Mouse (Mus musculus) neural tube, embryonic 13.5 days (tissue): Measurements from ENCODE around the gene Ube2n. TPM values are rescaled to one million over a fixed set of nuclear protein-coding genes. Genes with fewer than 3 reads are reported as not detected.

ENCODE experiments used
- ATAC-seq: fragments of 200-750 bp; cut with Nextera tagmentation; 2 replicates; pipeline ENCODE4 v1.8.0; 2017; ENCODE audit warnings: low read depth, mild to moderate bottlenecking, moderate TSS enrichment, moderate library complexity
- H3K27ac ChIP-seq: fragments of 300-500 bp; sonication (generic); replicated peaks from 2 replicates; pipeline ENCODE4 v1.5.1; 2015; ENCODE audit warnings: moderate library complexity, mild to moderate bottlenecking, inconsistent platforms
- H3K27me3 ChIP-seq: fragments of 300-500 bp; sonication (generic); 2 replicates; pipeline ENCODE4 v1.6.1; 2015; ENCODE audit warnings: mild to moderate bottlenecking, inconsistent platforms
- H3K36me3 ChIP-seq: fragments of 300-500 bp; sonication (generic); 2 replicates; pipeline ENCODE4 v1.6.1; 2015; ENCODE audit warnings: mild to moderate bottlenecking, inconsistent platforms
- H3K4me1 ChIP-seq: fragments of 300-500 bp; sonication (generic); replicated peaks from 2 replicates; pipeline ENCODE4 v1.6.1; 2015; ENCODE audit warnings: inconsistent platforms
- H3K4me2 ChIP-seq: fragments of 300-500 bp; sonication (generic); 2 replicates; pipeline ENCODE4 v1.6.1; 2015; ENCODE audit warnings: inconsistent platforms, mild to moderate bottlenecking, moderate library complexity
- H3K4me3 ChIP-seq: fragments of 300-500 bp; sonication (generic); 2 replicates; pipeline ENCODE4 v1.5.1; 2015; ENCODE audit warnings: mild to moderate bottlenecking, inconsistent platforms
- H3K9ac ChIP-seq: fragments of 300-500 bp; sonication (generic); 2 replicates; pipeline ENCODE4 v1.6.1; 2015; ENCODE audit warnings: moderate library complexity, mild to moderate bottlenecking, inconsistent platforms
- H3K9me3 ChIP-seq: fragments of 300-500 bp; sonication (generic); 2 replicates; pipeline ENCODE4 v1.6.1; 2016; ENCODE audit warnings: inconsistent platforms
- WGBS: fragments of 180-500 bp; shearing (Covaris S2); methylation state at CpG from one replicate; pipeline ENCODE4 v1.1.7; 2015; 5-methylcytosine and 5-hydroxymethylcytosine counted together
- polyA plus RNA-seq: library from polyadenylated mRNA; unstranded; fragments of >200 nt; fragmentation: Nextera tagmentation; extraction: Ambion mirVana; gene quantifications from 2 replicates; pipeline ENCODE4 v1.2.1, GENCODE M21; 2015

Gene Ube2n
- polyA plus RNA-seq, 1 experiment from 2014 or later = 408 TPM

DNA sequence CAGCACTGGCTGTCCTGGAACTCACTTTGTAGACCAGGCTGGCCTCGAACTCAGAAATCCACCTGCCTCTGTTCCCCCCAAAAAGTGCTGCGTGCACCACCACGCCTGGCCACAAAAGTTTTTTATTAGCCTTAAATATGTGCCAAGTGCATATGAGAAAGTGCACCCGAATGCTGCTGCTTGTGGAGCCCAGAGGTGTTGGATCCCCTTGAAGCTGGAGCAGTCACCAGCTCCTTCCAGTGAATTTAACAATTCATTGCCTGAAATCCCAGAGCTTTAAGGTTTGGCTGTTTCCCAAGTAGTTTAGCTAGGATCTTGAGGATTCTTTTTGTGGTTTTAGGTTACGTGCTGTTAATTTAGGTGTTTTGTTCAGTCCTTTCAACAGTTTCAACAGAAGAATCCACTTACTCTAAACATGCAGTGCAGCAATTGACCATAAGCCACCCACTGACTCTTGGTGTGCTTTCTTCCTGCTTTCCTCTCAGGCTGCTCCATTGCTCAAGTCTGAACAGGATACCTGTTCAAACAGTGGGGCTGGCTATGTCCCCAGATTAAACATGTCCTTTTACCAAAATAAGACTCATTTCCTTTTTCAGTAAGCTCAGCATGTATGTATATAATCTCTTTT is 11.7 kb downstream of the Ube2n start:
- H3K36me3 ChIP-seq = peaks cover 7% of the 10 kb centered on the region; the same call in 1 of the 2 replicates
- H3K4me2 ChIP-seq = no peak overlapping the region
- H3K27me3 ChIP-seq = no peaks in the 10 kb centered on the region
- 73% methylated on average over 5 of the region's 5 CpGs for WGBS
- no peak overlapping the region for H3K9ac ChIP-seq
- H3K4me1 ChIP-seq = peaks cover 27% of the 10 kb centered on the region
- no peaks in the 10 kb centered on the region for H3K9me3 ChIP-seq
- H3K4me3 ChIP-seq = no peak overlapping the region
- ATAC-seq = no peak
- no peak overlapping the region for H3K27ac ChIP-seq

DNA sequence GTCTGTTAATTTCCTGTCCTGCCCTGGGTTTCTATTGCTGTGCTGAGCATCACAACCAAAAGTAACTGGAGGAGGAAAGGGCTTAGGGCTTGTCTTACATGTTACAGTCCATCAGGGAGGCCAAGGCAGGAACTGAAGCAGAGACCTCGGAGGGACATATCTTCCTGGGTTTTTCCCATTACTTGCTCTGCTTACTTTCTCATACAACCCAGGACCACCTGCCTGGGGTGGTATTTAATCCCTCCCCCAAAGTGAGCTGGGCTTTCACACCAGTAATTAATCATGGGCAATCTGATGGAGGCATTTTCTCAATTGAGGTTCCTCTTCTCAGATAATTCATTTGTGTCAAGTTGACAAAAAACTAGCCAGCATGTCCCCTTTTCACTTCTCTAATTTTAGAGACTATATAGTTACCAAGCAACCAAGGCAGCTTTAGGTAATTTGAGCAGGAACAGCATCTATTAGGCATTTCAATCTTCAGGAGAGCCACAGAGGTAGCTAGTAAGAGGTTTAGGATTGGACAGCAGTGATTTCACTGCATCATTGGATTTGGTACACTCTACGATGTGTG is 15.7 kb downstream of the Ube2n start:
- ATAC-seq = no peak
- Histone ChIP-seq H3K4me1 (peaks cover 31% of the 10 kb centered on the region), H3K9ac (no peak overlapping the region), H3K27ac (no peak overlapping the region), H3K4me2 (no peak overlapping the region), H3K27me3 (no peaks in the 10 kb centered on the region), H3K4me3 (no peak overlapping the region), H3K36me3 (no peaks in the 10 kb centered on the region), H3K9me3 (no peaks in the 10 kb centered on the region)
- WGBS = 41% methylated on average over 2 of the region's 2 CpGs

DNA sequence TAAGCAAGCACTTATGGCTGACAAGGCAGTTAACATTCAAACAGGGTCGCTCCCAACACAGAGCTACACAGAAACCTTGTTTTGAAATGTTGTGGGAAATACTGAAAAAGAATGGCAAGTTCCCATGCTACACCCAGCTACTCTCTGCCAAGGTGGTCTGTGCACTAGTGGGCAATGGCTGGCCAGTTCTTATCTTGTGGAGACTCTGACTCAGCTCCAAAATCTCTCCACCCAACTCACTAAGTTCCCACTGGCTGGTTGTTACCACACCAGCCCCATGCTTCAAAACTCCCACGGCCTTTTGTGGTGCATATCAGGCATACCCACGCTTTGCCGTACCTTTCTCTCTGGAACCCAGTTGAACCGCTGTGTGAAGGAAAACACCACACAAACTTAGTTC is 18.0 kb downstream of the Ube2n start:
- WGBS = 95% methylated on average over 5 of the region's 5 CpGs
- Histone ChIP-seq H3K27ac (no peak overlapping the region), H3K4me2 (no peak overlapping the region), H3K9me3 (no peaks in the 10 kb centered on the region), H3K4me1 (peaks cover 24% of the 10 kb centered on the region), H3K9ac (no peak overlapping the region), H3K27me3 (no peaks in the 10 kb centered on the region), H3K4me3 (no peak overlapping the region), H3K36me3 (no peaks in the 10 kb centered on the region)
- no peak for ATAC-seq

DNA sequence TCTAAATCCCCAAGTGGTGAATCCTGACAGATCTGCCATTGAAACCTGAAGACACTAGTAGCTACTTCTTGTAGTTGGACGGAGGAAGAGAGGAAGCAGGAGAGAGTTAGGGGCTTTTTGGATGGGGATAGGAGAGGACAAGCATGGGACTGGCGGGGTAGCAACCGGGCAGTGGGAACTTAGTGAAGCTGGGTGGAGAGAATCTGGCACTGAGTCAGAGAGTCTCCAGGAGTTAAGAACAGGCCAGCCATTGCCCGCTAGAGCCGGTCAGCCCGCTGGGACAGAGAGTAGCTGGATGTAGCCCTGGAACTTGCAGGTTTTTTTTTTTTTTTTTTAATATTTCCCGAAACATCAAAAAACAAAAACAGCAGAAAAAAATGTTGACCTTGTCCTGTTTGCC is 18.4 kb downstream of the Ube2n start:
- Histone ChIP-seq H3K27ac (no peak overlapping the region), H3K4me2 (no peak overlapping the region), H3K9me3 (no peaks in the 10 kb centered on the region), H3K4me1 (peaks cover 24% of the 10 kb centered on the region), H3K36me3 (no peaks in the 10 kb centered on the region), H3K27me3 (no peaks in the 10 kb centered on the region), H3K9ac (no peak overlapping the region), H3K4me3 (no peak overlapping the region)
- 88% methylated on average over 7 of the region's 7 CpGs for WGBS
- no peak for ATAC-seq

DNA sequence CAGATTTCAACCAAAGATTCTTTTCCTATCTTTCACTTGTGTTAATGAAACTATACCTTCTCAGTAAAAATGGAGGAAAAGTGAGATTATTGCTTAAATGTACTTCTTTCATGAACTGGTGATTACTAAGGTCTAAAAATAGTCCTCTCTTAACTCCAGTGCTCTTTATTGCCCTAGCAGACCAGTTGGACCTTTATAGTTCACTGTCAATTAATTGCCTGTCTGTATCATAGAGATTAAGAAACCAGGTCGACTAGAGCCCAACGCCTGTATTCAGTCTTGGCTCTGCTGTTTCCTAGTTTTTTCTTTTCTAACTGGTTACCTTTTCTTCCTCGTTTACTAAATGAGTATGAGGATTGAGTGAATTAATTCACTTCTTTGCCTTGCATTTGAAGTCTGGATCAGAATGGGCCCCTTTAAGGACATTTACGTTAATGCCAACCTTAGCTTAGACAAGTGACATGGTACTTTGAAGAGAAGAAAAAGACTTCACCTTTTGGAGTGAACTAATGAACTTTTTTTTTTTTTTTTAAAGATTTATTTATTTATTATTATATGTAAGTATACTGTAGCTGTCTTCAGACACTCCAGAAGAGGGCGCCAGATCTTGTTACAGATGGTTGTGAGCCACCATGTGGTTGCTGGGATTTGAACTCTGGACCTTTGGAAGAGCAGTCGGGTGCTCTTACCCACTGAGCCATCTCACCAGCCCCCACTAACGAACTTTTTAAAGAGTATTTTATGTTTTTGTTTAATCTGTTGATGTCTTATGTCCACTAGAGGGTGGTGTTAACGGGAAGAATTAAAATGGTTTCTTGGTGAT is 20.7 kb downstream of the Ube2n start:
- H3K36me3 ChIP-seq = no peaks in the 10 kb centered on the region
- no peak overlapping the region for H3K4me3 ChIP-seq
- H3K27me3 ChIP-seq = no peaks in the 10 kb centered on the region
- H3K9ac ChIP-seq = no peak overlapping the region
- H3K27ac ChIP-seq = no peak overlapping the region
- H3K4me1 ChIP-seq = peaks cover 11% of the 10 kb centered on the region
- ATAC-seq = no peak
- 86% methylated on average over 8 of the region's 8 CpGs for WGBS
- H3K4me2 ChIP-seq = no peak overlapping the region
- H3K9me3 ChIP-seq = no peaks in the 10 kb centered on the region

DNA sequence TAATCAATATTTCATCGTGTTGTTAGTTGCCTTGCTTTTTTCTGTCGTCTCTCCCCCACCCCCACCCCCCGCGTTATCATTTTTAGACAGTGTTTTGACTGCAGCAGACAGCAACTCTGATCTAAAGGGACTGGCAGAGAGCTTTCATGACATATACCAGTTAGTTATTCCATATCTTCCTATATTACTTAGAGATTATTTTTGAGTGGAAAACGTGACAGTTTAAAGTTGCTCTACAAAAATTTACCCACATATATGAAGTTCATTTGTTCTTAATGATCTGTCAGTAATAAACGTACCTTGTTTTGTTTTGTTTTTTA is 21.2 kb downstream of the Ube2n start:
- no peak for ATAC-seq
- H3K27me3 ChIP-seq = no peaks in the 10 kb centered on the region
- no peaks in the 10 kb centered on the region for H3K9me3 ChIP-seq
- H3K4me3 ChIP-seq = no peak overlapping the region
- H3K4me1 ChIP-seq = 0 out of 2 replicates have a peak, but pooled peaks cover 6% of the 10 kb centered on the region
- no peak overlapping the region for H3K9ac ChIP-seq
- H3K27ac ChIP-seq = no peak overlapping the region
- H3K4me2 ChIP-seq = no peak overlapping the region
- WGBS = 88% methylated on average over 6 of the region's 6 CpGs
- no peaks in the 10 kb centered on the region for H3K36me3 ChIP-seq

DNA sequence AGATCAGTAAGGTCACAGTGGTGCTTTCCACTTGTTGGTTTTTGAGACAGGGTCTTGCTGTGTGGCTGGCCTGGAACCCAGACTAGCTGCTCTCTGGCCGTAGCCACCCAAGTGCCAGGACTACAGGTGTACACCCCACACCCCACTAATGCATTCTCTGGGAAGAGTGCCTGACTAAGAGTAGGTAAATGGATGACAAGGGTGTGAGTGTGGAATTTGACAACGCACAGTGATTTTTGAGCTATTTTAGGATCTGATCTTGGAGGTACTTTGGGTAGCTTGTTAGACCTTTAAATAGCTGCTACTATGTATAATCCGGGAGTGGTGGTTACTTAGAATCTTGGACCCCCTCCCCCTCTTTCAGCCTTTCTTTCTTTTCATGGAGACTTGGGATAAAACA is 24.3 kb downstream of the Ube2n start:
- no peaks in the 10 kb centered on the region for H3K9me3 ChIP-seq
- H3K36me3 ChIP-seq = peaks cover 10% of the 10 kb centered on the region; the same call in 1 of the 2 replicates
- H3K27ac ChIP-seq = no peak overlapping the region
- H3K4me3 ChIP-seq = no peak overlapping the region
- ATAC-seq = no peak
- H3K4me2 ChIP-seq = no peak overlapping the region
- H3K9ac ChIP-seq = no peak overlapping the region
- no peaks in the 10 kb centered on the region for H3K4me1 ChIP-seq
- H3K27me3 ChIP-seq = no peaks in the 10 kb centered on the region
- WGBS = 93% methylated on average over 3 of the region's 3 CpGs

DNA sequence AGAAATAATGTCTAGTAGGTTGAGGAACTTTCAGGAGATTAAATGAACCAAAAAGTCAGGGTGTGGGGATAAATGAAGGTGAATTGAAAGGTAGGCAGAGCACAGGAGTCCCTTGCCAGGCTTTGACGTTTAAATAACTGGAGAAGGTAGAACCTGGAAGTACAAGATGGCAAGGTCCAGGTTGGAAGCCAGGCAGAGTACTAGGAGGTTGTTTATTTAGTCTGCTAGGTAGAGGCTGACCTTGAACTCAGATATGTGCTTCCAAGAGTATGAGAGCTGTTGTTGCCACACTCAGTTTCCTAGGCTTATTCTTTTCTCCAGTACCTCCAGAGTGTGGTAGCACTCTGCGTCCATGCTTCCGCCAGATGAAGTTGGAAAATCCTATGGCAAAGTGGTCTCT is 24.9 kb downstream of the Ube2n start:
- Histone ChIP-seq H3K36me3 (peaks cover 16% of the 10 kb centered on the region), H3K9ac (no peak overlapping the region), H3K27ac (no peak overlapping the region), H3K4me2 (no peak overlapping the region), H3K27me3 (no peaks in the 10 kb centered on the region), H3K4me1 (no peaks in the 10 kb centered on the region), H3K9me3 (no peaks in the 10 kb centered on the region), H3K4me3 (no peak overlapping the region)
- 93% methylated on average over 3 of the region's 3 CpGs for WGBS
- ATAC-seq = no peak

DNA sequence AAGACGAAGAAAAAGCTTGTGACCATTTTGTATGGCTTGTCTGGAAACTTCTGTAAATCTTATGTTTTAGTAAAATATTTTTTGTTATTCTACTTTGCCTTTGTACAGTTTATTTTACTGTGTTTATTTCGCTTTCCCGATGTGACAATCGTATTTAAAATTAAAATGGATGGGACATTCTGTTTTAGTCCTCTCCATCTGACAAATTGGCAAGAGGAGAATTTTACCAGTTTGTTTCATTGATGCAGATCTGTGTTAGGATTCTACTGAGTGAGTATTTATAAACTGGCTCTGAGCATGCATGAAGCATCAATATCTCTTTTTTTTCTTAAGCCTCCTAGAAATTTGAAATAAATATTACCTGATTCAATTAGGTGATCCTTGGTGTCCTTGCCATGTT is 28.0 kb downstream of the Ube2n start:
- Histone ChIP-seq H3K4me3 (no peak overlapping the region), H3K36me3 (peaks cover 28% of the 10 kb centered on the region), H3K4me2 (no peak overlapping the region), H3K27me3 (no peaks in the 10 kb centered on the region), H3K4me1 (no peaks in the 10 kb centered on the region), H3K9ac (no peak overlapping the region), H3K27ac (no peak overlapping the region), H3K9me3 (no peaks in the 10 kb centered on the region)
- ATAC-seq = no peak
- 91% methylated on average over 4 of the region's 4 CpGs for WGBS

DNA sequence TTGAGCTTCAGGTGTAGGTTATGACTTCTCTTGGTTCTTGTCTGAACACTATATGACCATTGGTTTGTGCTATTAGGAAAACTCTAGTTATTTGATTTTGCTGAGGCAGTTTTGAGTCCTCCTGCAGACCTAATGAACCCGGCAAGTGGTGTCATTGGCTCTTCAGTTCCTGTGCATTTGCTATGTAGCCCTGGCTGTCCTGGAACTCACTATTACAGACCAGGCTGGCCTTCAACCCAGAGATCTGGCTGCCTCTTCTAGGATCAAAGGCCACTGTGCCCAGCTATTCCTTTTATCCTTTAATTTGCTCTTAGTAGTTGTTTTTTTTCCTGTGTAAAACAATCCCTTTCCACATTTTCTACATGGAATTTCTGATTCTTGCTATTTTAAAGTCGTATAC is 28.4 kb downstream of the Ube2n start:
- H3K4me1 ChIP-seq = no peaks in the 10 kb centered on the region
- H3K4me3 ChIP-seq = no peak overlapping the region
- peaks cover 33% of the 10 kb centered on the region for H3K36me3 ChIP-seq
- H3K9me3 ChIP-seq = no peaks in the 10 kb centered on the region
- no peaks in the 10 kb centered on the region for H3K27me3 ChIP-seq
- no peak for ATAC-seq
- no peak overlapping the region for H3K27ac ChIP-seq
- no peak overlapping the region for H3K4me2 ChIP-seq
- WGBS = 96% methylated on average over 2 of the region's 2 CpGs
- H3K9ac ChIP-seq = no peak overlapping the region

DNA sequence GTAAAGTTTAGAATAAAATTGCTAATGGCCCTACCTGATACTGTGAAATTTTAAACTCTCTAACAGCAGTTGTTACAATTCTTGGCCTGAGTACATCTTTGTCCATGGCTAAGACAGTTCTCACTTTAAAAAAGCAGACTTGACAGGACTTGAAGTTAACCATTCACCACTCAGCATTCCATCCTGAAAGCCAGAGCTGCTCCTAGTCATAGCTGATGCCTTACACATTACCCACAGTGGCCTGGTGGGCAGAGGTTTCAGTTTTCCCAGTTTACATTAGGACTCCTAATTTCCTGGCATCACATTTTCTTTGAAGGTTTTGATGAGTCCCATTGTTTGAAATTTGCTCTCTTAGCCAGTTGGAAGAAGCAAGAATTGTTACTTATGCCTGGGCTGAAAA is 29.1 kb downstream of the Ube2n start:
- Histone ChIP-seq H3K4me2 (no peak overlapping the region), H3K9ac (no peak overlapping the region)
- no peak for ATAC-seq

DNA sequence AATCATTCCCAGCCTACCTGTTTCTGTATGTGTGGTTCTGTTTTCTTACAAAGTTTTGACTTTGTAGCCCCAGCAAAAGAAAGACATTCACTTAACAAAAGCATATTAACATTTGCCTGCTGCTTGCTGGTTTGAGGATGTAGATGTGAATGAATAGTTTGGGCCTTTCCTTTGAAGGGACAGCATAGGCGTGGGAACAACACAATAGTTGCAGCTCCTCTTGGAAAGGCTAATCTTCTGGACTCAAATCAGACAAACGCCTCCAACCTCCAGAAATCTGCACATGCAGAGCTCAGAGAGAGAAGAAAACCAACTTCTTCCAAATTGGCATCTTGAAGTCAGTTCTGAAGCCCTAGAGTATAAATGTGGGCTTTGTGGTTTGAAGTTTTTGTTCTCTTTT is 29.7 kb downstream of the Ube2n start:
- Histone ChIP-seq H3K27ac (no peak overlapping the region), H3K4me3 (no peak overlapping the region), H3K27me3 (no peaks in the 10 kb centered on the region), H3K9ac (no peak overlapping the region), H3K36me3 (peaks cover 39% of the 10 kb centered on the region), H3K4me1 (no peaks in the 10 kb centered on the region), H3K4me2 (no peak overlapping the region), H3K9me3 (no peaks in the 10 kb centered on the region)
- no peak for ATAC-seq
- 81% methylated on average over 2 of the region's 2 CpGs for WGBS

More for the DNA sequence above, 29.1 kb downstream of the Ube2n start:
- H3K4me3 ChIP-seq = no peak overlapping the region
- H3K4me1 ChIP-seq = no peaks in the 10 kb centered on the region
- no peaks in the 10 kb centered on the region for H3K27me3 ChIP-seq
- peaks cover 36% of the 10 kb centered on the region for H3K36me3 ChIP-seq
- H3K27ac ChIP-seq = no peak overlapping the region
- no peaks in the 10 kb centered on the region for H3K9me3 ChIP-seq
